Comparison of ENCODE assay signal across 23 mouse cellular contexts in the genomic region with DNA sequence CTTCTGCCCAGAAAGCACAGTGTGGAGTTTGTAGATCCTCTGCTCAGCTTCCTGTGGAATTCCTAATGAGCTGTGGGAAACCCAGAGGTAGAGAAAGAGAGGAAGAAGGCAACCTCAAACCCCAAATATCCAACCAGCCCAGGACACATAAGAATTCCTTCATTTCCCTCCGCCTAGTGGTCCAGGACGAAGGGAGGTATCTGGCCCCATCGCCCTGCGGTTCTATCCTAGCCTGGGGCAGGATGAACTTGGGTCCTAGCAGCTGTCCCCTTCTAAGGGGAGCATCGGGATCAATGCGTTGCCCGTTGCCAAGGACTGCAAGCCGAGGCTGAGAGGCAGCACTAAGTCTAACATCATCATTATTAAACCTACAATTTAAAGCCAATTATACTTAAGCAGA.
DNase-seq lines count a peak whose midpoint lies in the region; ATAC-seq lines count a peak whose summit lies in the region.
"Had no signal": no experiment of that assay in that cellular context is flagged by ENCODE, and none has a peak within 500 bp of the region (broad histone marks: within the 10 kb centered on the region; RNA-seq: fewer than 3 reads in every experiment).

No protein-coding gene starts in this region.

- ATAC-seq in embryonic facial prominence, embryonic 14.5 days (ENCODE audit: low read depth): 0 out of 2 replicates have a peak, but pooled peaks have one; percentile 7
- no peak for ATAC-seq in hindbrain, embryonic 12.5 days (ENCODE audit: low FRiP score)
- no peak for ATAC-seq in midbrain, embryonic 11.5 days (ENCODE audit: low FRiP score)
- no peak for ATAC-seq in midbrain, embryonic 14.5 days (ENCODE audit: low FRiP score, low TSS enrichment)
- ATAC-seq in neural tube, embryonic 15.5 days (ENCODE audit: low FRiP score): 0 out of 2 replicates have a peak, but pooled peaks have one; percentile 23
- ATAC-seq: CD4-positive, CD25-positive, alpha-beta regulatory T cell, adult 4 months; intestine, embryonic 15.5 days had no signal

- WGBS in embryonic facial prominence, embryonic 14.5 days: 78% methylated on average over 8 of the region's 8 CpGs
- 74% methylated on average over 8 of the region's 8 CpGs for WGBS in embryonic facial prominence, embryonic 10.5 days
- WGBS in hindbrain, embryonic 10.5 days: 88% methylated on average over 8 of the region's 8 CpGs
- WGBS in hindbrain, embryonic 12.5 days: 90% methylated on average over 8 of the region's 8 CpGs
- WGBS in midbrain, embryonic 11.5 days: 89% methylated on average over 8 of the region's 8 CpGs
- 84% methylated on average over 8 of the region's 8 CpGs for WGBS in midbrain, embryonic 14.5 days
- WGBS in neural tube, embryonic 15.5 days: 80% methylated on average over 8 of the region's 8 CpGs

- no peak overlapping the region for H3K4me3 ChIP-seq in embryonic facial prominence, embryonic 14.5 days (ENCODE audit: low read depth, low read length)
- no peak overlapping the region for H3K4me3 ChIP-seq in embryonic facial prominence, embryonic 10.5 days
- no peak overlapping the region for H3K4me3 ChIP-seq in hindbrain, embryonic 10.5 days
- H3K4me3 ChIP-seq in hindbrain, embryonic 12.5 days: no peak overlapping the region
- no peak overlapping the region for H3K4me3 ChIP-seq in midbrain, embryonic 11.5 days (ENCODE audit: low read depth, low read length)
- no peak overlapping the region for H3K4me3 ChIP-seq in midbrain, embryonic 14.5 days (replicated peaks; ENCODE audit: low read depth, low read length)
- H3K4me3 ChIP-seq in neural tube, embryonic 15.5 days (replicated peaks): no peak overlapping the region
- H3K4me3 ChIP-seq: embryonic facial prominence, embryonic 12.5 days; forebrain, embryonic 12.5 days; gastrocnemius, adult 2 months; heart, embryonic 15.5 days; intestine, embryonic 15.5 days had no signal

- H3K9ac ChIP-seq in embryonic facial prominence, embryonic 14.5 days (ENCODE audit: low read depth, low read length): no peak overlapping the region
- no peak overlapping the region for H3K9ac ChIP-seq in hindbrain, embryonic 12.5 days
- no peak overlapping the region for H3K9ac ChIP-seq in midbrain, embryonic 11.5 days (ENCODE audit: low read length)
- no peak overlapping the region for H3K9ac ChIP-seq in midbrain, embryonic 14.5 days (replicated peaks; ENCODE audit: low read length)
- H3K9ac ChIP-seq in neural tube, embryonic 15.5 days (replicated peaks): no peak overlapping the region
- H3K9ac ChIP-seq: embryonic facial prominence, embryonic 12.5 days; forebrain, embryonic 12.5 days; heart, embryonic 15.5 days; intestine, embryonic 15.5 days had no signal

- no peaks in the 10 kb centered on the region for H3K27me3 ChIP-seq in embryonic facial prominence, embryonic 14.5 days (replicated peaks; ENCODE audit: control insufficient read depth, insufficient read depth, low read length)
- no peaks in the 10 kb centered on the region for H3K27me3 ChIP-seq in embryonic facial prominence, embryonic 10.5 days (replicated peaks; ENCODE audit: low read depth, poor library complexity, severe bottlenecking)
- H3K27me3 ChIP-seq in hindbrain, embryonic 10.5 days (ENCODE audit: insufficient read depth, poor library complexity, severe bottlenecking): no peaks in the 10 kb centered on the region
- no peaks in the 10 kb centered on the region for H3K27me3 ChIP-seq in hindbrain, embryonic 12.5 days
- no peaks in the 10 kb centered on the region for H3K27me3 ChIP-seq in midbrain, embryonic 11.5 days (ENCODE audit: control insufficient read depth, insufficient read depth, low read length)
- no peaks in the 10 kb centered on the region for H3K27me3 ChIP-seq in midbrain, embryonic 14.5 days (ENCODE audit: control insufficient read depth, insufficient read depth, low read length)
- no peaks in the 10 kb centered on the region for H3K27me3 ChIP-seq in neural tube, embryonic 15.5 days (replicated peaks)
- H3K27me3 ChIP-seq: embryonic facial prominence, embryonic 12.5 days; forebrain, embryonic 12.5 days; heart, embryonic 15.5 days; intestine, embryonic 15.5 days had no signal

- no peak overlapping the region for H3K27ac ChIP-seq in embryonic facial prominence, embryonic 14.5 days (replicated peaks; ENCODE audit: low read depth, low read length)
- H3K27ac ChIP-seq in embryonic facial prominence, embryonic 10.5 days (replicated peaks): no peak overlapping the region
- 0 out of 2 replicates have a peak overlapping the region, but pooled peaks have one; percentile 12 for H3K27ac ChIP-seq in hindbrain, embryonic 10.5 days
- H3K27ac ChIP-seq in hindbrain, embryonic 12.5 days: no peak overlapping the region
- no peak overlapping the region for H3K27ac ChIP-seq in midbrain, embryonic 11.5 days (ENCODE audit: low read depth, low read length)
- no peak overlapping the region for H3K27ac ChIP-seq in midbrain, embryonic 14.5 days (replicated peaks; ENCODE audit: low read depth, low read length)
- H3K27ac ChIP-seq in neural tube, embryonic 15.5 days (replicated peaks): peak overlapping the region; percentile 57
- H3K27ac ChIP-seq: forebrain, embryonic 12.5 days; gastrocnemius, adult 2 months; heart, embryonic 15.5 days; intestine, embryonic 15.5 days had no signal

- H3K4me2 ChIP-seq in embryonic facial prominence, embryonic 14.5 days (ENCODE audit: low read depth, low read length): no peak overlapping the region
- H3K4me2 ChIP-seq in hindbrain, embryonic 12.5 days (replicated peaks): no peak overlapping the region
- H3K4me2 ChIP-seq in midbrain, embryonic 11.5 days: no peak overlapping the region
- H3K4me2 ChIP-seq in midbrain, embryonic 14.5 days (ENCODE audit: low read length): no peak overlapping the region
- H3K4me2 ChIP-seq in neural tube, embryonic 15.5 days: no peak overlapping the region
- H3K4me2 ChIP-seq: embryonic facial prominence, embryonic 12.5 days; forebrain, embryonic 12.5 days; heart, embryonic 11.5 days; heart, embryonic 15.5 days; intestine, embryonic 15.5 days had no signal

- H3K4me1 ChIP-seq in embryonic facial prominence, embryonic 14.5 days (ENCODE audit: control insufficient read depth, insufficient read depth, low read length): peaks cover 24% of the 10 kb centered on the region
- H3K4me1 ChIP-seq in embryonic facial prominence, embryonic 10.5 days: peaks cover 36% of the 10 kb centered on the region
- H3K4me1 ChIP-seq in hindbrain, embryonic 10.5 days (replicated peaks): peaks cover 29% of the 10 kb centered on the region
- H3K4me1 ChIP-seq in hindbrain, embryonic 12.5 days: peaks cover 3% of the 10 kb centered on the region; the same call in 1 of the 2 replicates
- 0 out of 2 replicates have a peak, but pooled peaks cover 2% of the 10 kb centered on the region for H3K4me1 ChIP-seq in midbrain, embryonic 11.5 days (ENCODE audit: control insufficient read depth, insufficient read depth, low read length)
- no peaks in the 10 kb centered on the region for H3K4me1 ChIP-seq in midbrain, embryonic 14.5 days (ENCODE audit: control insufficient read depth, insufficient read depth, low read length)
- H3K4me1 ChIP-seq in neural tube, embryonic 15.5 days: peaks cover 6% of the 10 kb centered on the region; the same call in 1 of the 2 replicates
- H3K4me1 ChIP-seq: intestine, embryonic 15.5 days had no signal

- DNase-seq in embryonic facial prominence, embryonic 14.5 days (ENCODE audit: low spot score): no peak
- no peak for DNase-seq in embryonic facial prominence, embryonic 10.5 days (ENCODE audit: low spot score)
- no peak for DNase-seq in hindbrain, embryonic 10.5 days (ENCODE audit: low spot score)
- peak; percentile 64 for DNase-seq in midbrain, embryonic 11.5 days (ENCODE audit: low spot score, missing footprints)
- no peak for DNase-seq in midbrain, embryonic 14.5 days
- DNase-seq: adrenal gland, postnatal 10 days; B cell, adult 2 months; cerebellum, adult 11 months; cerebellum, adult 8-10 months; cerebellum, postnatal 14 days; embryo, embryonic 11 days; gastrocnemius, adult 2 months; gastrocnemius, postnatal 25 days; heart, postnatal 14 days had no signal

- no peaks in the 10 kb centered on the region for H3K9me3 ChIP-seq in embryonic facial prominence, embryonic 14.5 days (ENCODE audit: control insufficient read depth, low read length)
- no peaks in the 10 kb centered on the region for H3K9me3 ChIP-seq in embryonic facial prominence, embryonic 10.5 days
- H3K9me3 ChIP-seq in hindbrain, embryonic 10.5 days: no peaks in the 10 kb centered on the region
- no peaks in the 10 kb centered on the region for H3K9me3 ChIP-seq in hindbrain, embryonic 12.5 days (replicated peaks)
- H3K9me3 ChIP-seq in midbrain, embryonic 11.5 days (ENCODE audit: control insufficient read depth, low read length): no peaks in the 10 kb centered on the region
- H3K9me3 ChIP-seq in midbrain, embryonic 14.5 days (ENCODE audit: control insufficient read depth, low read length): no peaks in the 10 kb centered on the region
- no peaks in the 10 kb centered on the region for H3K9me3 ChIP-seq in neural tube, embryonic 15.5 days (replicated peaks)
- H3K9me3 ChIP-seq: embryonic facial prominence, embryonic 12.5 days; forebrain, embryonic 12.5 days; heart, embryonic 15.5 days; intestine, embryonic 15.5 days had no signal

- H3K36me3 ChIP-seq in embryonic facial prominence, embryonic 14.5 days (ENCODE audit: control insufficient read depth, insufficient read depth, low read length): no peaks in the 10 kb centered on the region
- no peaks in the 10 kb centered on the region for H3K36me3 ChIP-seq in embryonic facial prominence, embryonic 10.5 days (replicated peaks)
- H3K36me3 ChIP-seq in hindbrain, embryonic 10.5 days: no peaks in the 10 kb centered on the region
- H3K36me3 ChIP-seq in hindbrain, embryonic 12.5 days: no peaks in the 10 kb centered on the region
- H3K36me3 ChIP-seq in midbrain, embryonic 11.5 days (ENCODE audit: control insufficient read depth, insufficient read depth, low read length): no peaks in the 10 kb centered on the region
- no peaks in the 10 kb centered on the region for H3K36me3 ChIP-seq in midbrain, embryonic 14.5 days (ENCODE audit: control insufficient read depth, insufficient read depth, low read length)
- H3K36me3 ChIP-seq in neural tube, embryonic 15.5 days: no peaks in the 10 kb centered on the region
- H3K36me3 ChIP-seq: embryonic facial prominence, embryonic 12.5 days; forebrain, embryonic 12.5 days; G1E; heart, embryonic 15.5 days; intestine, embryonic 15.5 days had no signal

Comparison
In these comparisons a context has a peak if more than half of its experiments do, and no peak if none do; other contexts are left out.
1. H3K27ac ChIP-seq: peak in hindbrain, embryonic 10.5 days (single experiment) and neural tube, embryonic 15.5 days (single experiment); none in embryonic facial prominence, embryonic 14.5 days (single experiment), embryonic facial prominence, embryonic 10.5 days (single experiment), hindbrain, embryonic 12.5 days (single experiment), midbrain, embryonic 11.5 days (single experiment) and midbrain, embryonic 14.5 days (single experiment).
2. ATAC-seq: peak in embryonic facial prominence, embryonic 14.5 days (single experiment) and neural tube, embryonic 15.5 days (single experiment); none in hindbrain, embryonic 12.5 days (single experiment), midbrain, embryonic 11.5 days (single experiment) and midbrain, embryonic 14.5 days (single experiment).